Mouse (Mus musculus) lung, embryonic 16.5 days (tissue): ENCODE measurements around the gene S1pr5. TPM values are rescaled to one million over a fixed set of nuclear protein-coding genes. Genes with fewer than 3 reads are reported as not detected.
"Not testable (repeated sequence)": the region's sequence is repeated elsewhere in the genome, so short reads cannot be mapped to it uniquely, and the experiment has no call there.

Experiments used
- ATAC-seq: fragments of 200-750 bp; cut with Nextera tagmentation; 2 replicates; pipeline ENCODE4 v1.8.0; 2017; ENCODE audit warnings: low read depth, mild to moderate bottlenecking, moderate library complexity
- H3K27ac ChIP-seq: fragments of 300-500 bp; sonication (generic); 2 replicates; pipeline ENCODE4 v1.5.1; 2014; ENCODE audit warnings: mild to moderate bottlenecking, control low read depth, low read length
- H3K27me3 ChIP-seq: fragments of 300-500 bp; sonication (generic); 2 replicates; pipeline ENCODE4 v1.6.1; 2014; ENCODE audit warnings: low read depth, low read length, mixed read lengths; ENCODE audit not compliant: control insufficient read depth, insufficient read depth
- H3K36me3 ChIP-seq: fragments of 300-500 bp; sonication (generic); 2 replicates; pipeline ENCODE4 v1.6.1; 2014; ENCODE audit warnings: low read length; ENCODE audit not compliant: control insufficient read depth, insufficient read depth
- H3K4me1 ChIP-seq: fragments of 300-500 bp; sonication (generic); replicated peaks from 2 replicates; pipeline ENCODE4 v1.6.1; 2014; ENCODE audit warnings: low read length, mixed read lengths; ENCODE audit not compliant: control insufficient read depth, insufficient read depth
- H3K4me2 ChIP-seq: fragments of 300-500 bp; sonication (generic); 2 replicates; pipeline ENCODE4 v1.6.1; 2014; ENCODE audit warnings: low read depth, low read length, control low read depth
- H3K4me3 ChIP-seq: fragments of 300-500 bp; sonication (generic); 2 replicates; pipeline ENCODE4 v1.5.1; 2014; ENCODE audit warnings: mild to moderate bottlenecking, low read length, control low read depth
- H3K9ac ChIP-seq: fragments of 300-500 bp; sonication (generic); 2 replicates; pipeline ENCODE4 v1.6.1; 2014; ENCODE audit warnings: low read length, control low read depth
- H3K9me3 ChIP-seq: fragments of 300-500 bp; sonication (generic); 2 replicates; pipeline ENCODE4 v1.6.1; 2016; ENCODE audit warnings: low read length; ENCODE audit not compliant: control insufficient read depth
- WGBS: fragments of 180-500 bp; shearing (Covaris S2); extraction: QIAGEN DNeasy Blood & Tissue Kit; methylation state at CpG from one replicate; pipeline ENCODE4 v1.1.7; 2014; 5-methylcytosine and 5-hydroxymethylcytosine counted together
- polyA plus RNA-seq: library from polyadenylated mRNA; unstranded; fragments of >200 nt; fragmentation: Nextera tagmentation; extraction: Ambion mirVana; gene quantifications from 2 replicates; pipeline ENCODE4 v1.2.1, GENCODE M21; 2015

S1pr5 gene
- polyA plus RNA-seq, result 0.11 and 0.21 TPM in 2 replicates

DNA sequence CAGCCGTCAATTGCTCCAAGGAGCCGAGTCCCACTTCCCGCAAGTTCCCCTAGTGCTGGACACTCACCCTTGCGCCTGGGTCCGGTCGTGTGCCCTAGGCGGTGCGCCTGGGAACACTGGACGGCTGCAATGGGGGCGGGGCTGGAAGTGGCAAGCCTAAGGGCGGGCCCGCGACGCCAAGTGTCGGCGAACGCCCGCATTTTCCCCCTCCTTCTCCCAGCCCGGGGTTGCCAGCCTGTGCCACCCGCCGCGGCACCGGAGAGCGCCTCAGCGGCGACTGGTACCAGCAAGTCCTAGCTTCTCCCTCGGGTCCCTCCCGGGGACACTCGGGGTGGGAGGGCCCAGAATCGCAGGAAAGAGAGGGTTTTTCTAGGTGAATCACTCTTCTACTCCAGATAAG is at the start of gene S1pr5:
S1pr5 (minus strand) TSS at position 118 of the 400 bp plus-strand sequence.
- no peaks in the 10 kb centered on the region for H3K36me3 ChIP-seq
- peaks cover 78% of the 10 kb centered on the region for H3K27me3 ChIP-seq
- peak within 1 kb of the TSS; percentile 51 for H3K4me2 ChIP-seq
- 2% methylated on average over 30 of the region's 30 CpGs for WGBS
- H3K9ac ChIP-seq, result 0 out of 2 replicates have a peak within 1 kb of the TSS, but pooled peaks have one; percentile 39
- no peak within 1 kb of the TSS for H3K27ac ChIP-seq
- peak; percentile 54; the same call in 1 of the 2 replicates for ATAC-seq
- peak within 1 kb of the TSS; percentile 40 for H3K4me3 ChIP-seq
- H3K4me1 ChIP-seq, result peaks cover 17% of the 10 kb centered on the region
- no peaks in the 10 kb centered on the region for H3K9me3 ChIP-seq

GRCm38 (mm10) chr9:21292271-21292670 is 44.0 kb upstream of the S1pr5 start:
- Histone ChIP-seq H3K27me3 (no peaks in the 10 kb centered on the region), H3K36me3 (no peaks in the 10 kb centered on the region), H3K9ac (no peak overlapping the region), H3K9me3 (no peaks in the 10 kb centered on the region), H3K27ac (0 out of 2 replicates have a peak overlapping the region, but pooled peaks have one; percentile 10), H3K4me2 (peak overlapping the region; percentile 61; the same call in 1 of the 2 replicates), H3K4me3 (no peak overlapping the region; the same call in 1 of the 2 replicates), H3K4me1 (peaks cover 20% of the 10 kb centered on the region)
- 88% methylated on average over 3 of the region's 3 CpGs for WGBS
- ATAC-seq, result no peak

GRCm38 (mm10) chr9:21291868-21292267 is 43.6 kb upstream of the S1pr5 start:
- H3K27me3 ChIP-seq, H3K36me3 ChIP-seq, H3K9me3 ChIP-seq, ATAC-seq: not testable (repeated sequence)
- peak overlapping the region; percentile 61 for H3K4me2 ChIP-seq
- H3K4me1 ChIP-seq, result peaks cover 23% of the 10 kb centered on the region
- H3K9ac ChIP-seq, result peak overlapping the region; percentile 68
- H3K4me3 ChIP-seq, result peak overlapping the region; percentile 75
- 10% methylated on average over 7 of the region's 7 CpGs for WGBS
- H3K27ac ChIP-seq, result peak overlapping the region; percentile 92

- under 1% methylated on average over 49 of the region's 51 CpGs for WGBS
- Histone ChIP-seq H3K27me3 (no peaks in the 10 kb centered on the region), H3K9ac (peak within 1 kb of the TSS; percentile 75), H3K9me3 (no peaks in the 10 kb centered on the region), H3K4me3 (peak within 1 kb of the TSS; percentile 75), H3K27ac (peak within 1 kb of the TSS; percentile 92), H3K4me1 (peaks cover 28% of the 10 kb centered on the region), H3K36me3 (no peaks in the 10 kb centered on the region), H3K4me2 (peak within 1 kb of the TSS; percentile 61)
- ATAC-seq, result peak; percentile 95
Observed at GRCm38 (mm10) chr9:21291022-21291787, 43.0 kb upstream of the S1pr5 start, which contains the start of gene Cdkn2d. Gene Cdkn2d, minus strand, starts transcription at chr9:21291407.

- no peaks in the 10 kb centered on the region for H3K36me3 ChIP-seq
- under 1% methylated on average over 20 of the region's 20 CpGs for WGBS
- H3K4me1 ChIP-seq, result peaks cover 28% of the 10 kb centered on the region
- no peaks in the 10 kb centered on the region for H3K27me3 ChIP-seq
- H3K27ac ChIP-seq, result peak overlapping the region; percentile 65
- H3K9ac ChIP-seq, result peak overlapping the region; percentile 75
- H3K9me3 ChIP-seq, result no peaks in the 10 kb centered on the region
- no peak for ATAC-seq
- H3K4me3 ChIP-seq, result peak overlapping the region; percentile 75
- peak overlapping the region; percentile 58 for H3K4me2 ChIP-seq
Observed at GRCm38 (mm10) chr9:21290589-21290988, 42.3 kb upstream of the S1pr5 start.

- ATAC-seq, result no peak
- WGBS, result 67% methylated on average over 2 of the region's 2 CpGs
- Histone ChIP-seq H3K27me3 (no peaks in the 10 kb centered on the region), H3K4me1 (peaks cover 28% of the 10 kb centered on the region), H3K36me3 (0 out of 2 replicates have a peak, but pooled peaks cover under 1% of the 10 kb centered on the region), H3K27ac (no peak overlapping the region), H3K4me3 (peak overlapping the region; percentile 75), H3K9me3 (no peaks in the 10 kb centered on the region), H3K4me2 (peak overlapping the region; percentile 74), H3K9ac (no peak overlapping the region)
Observed at GRCm38 (mm10) chr9:21289337-21289671, 41.1 kb upstream of the S1pr5 start.

- peak overlapping the region; percentile 74 for H3K4me2 ChIP-seq
- peaks cover 28% of the 10 kb centered on the region for H3K4me1 ChIP-seq
- WGBS, result 70% methylated on average over 13 of the region's 13 CpGs
- no peaks in the 10 kb centered on the region for H3K27me3 ChIP-seq
- H3K9me3 ChIP-seq, result no peaks in the 10 kb centered on the region
- peak overlapping the region; percentile 91 for H3K27ac ChIP-seq
- ATAC-seq, result no peak
- H3K9ac ChIP-seq, result peak overlapping the region; percentile 65
- H3K36me3 ChIP-seq, result peaks cover 6% of the 10 kb centered on the region; the same call in 1 of the 2 replicates
- H3K4me3 ChIP-seq, result peak overlapping the region; percentile 85
Observed at GRCm38 (mm10) chr9:21288404-21289336, 40.4 kb upstream of the S1pr5 start.

GRCm38 (mm10) chr9:21287571-21288402 is 39.5 kb upstream of the S1pr5 start, which contains the start of gene Kri1:
Gene Kri1, minus strand, starts transcription at chr9:21287969.
- no peaks in the 10 kb centered on the region for H3K9me3 ChIP-seq
- WGBS, result under 1% methylated on average over 59 of the region's 59 CpGs
- peaks cover 28% of the 10 kb centered on the region for H3K4me1 ChIP-seq
- peak within 1 kb of the TSS; percentile 91 for H3K27ac ChIP-seq
- H3K9ac ChIP-seq, result peak within 1 kb of the TSS; percentile 83
- peaks cover 8% of the 10 kb centered on the region; the same call in 1 of the 2 replicates for H3K36me3 ChIP-seq
- peak within 1 kb of the TSS; percentile 79 for H3K4me2 ChIP-seq
- ATAC-seq, result peak; percentile 79
- H3K27me3 ChIP-seq, result no peaks in the 10 kb centered on the region
- H3K4me3 ChIP-seq, result peak within 1 kb of the TSS; percentile 85
